Mouse (Mus musculus) erythroblast, embryonic 14.5 days (primary cell): Measurements from ENCODE around the gene Slitrk5.

ENCODE experiments used
- GATA1 ChIP-seq: IDR thresholded peaks from 2 replicates; pipeline ENCODE4 v1.6.1; 2012; ENCODE audit warnings: low read length, inconsistent platforms, mixed read lengths
- TAL1 ChIP-seq: IDR thresholded peaks from 3 replicates; pipeline ENCODE4 v1.6.1; 2012; ENCODE audit warnings: low read length, inconsistent platforms, mixed read lengths

- TF ChIP-seq GATA1, result no peak
- TF ChIP-seq TAL1, result no peak
Measured at GRCm38 (mm10) chr14:111681092-111681708, 6.3 kb downstream of the Slitrk5 start.
